Mouse (Mus musculus) neural tube, embryonic 11.5 days (tissue): ENCODE results near the gene Tmem145. TPM values are rescaled to one million over a fixed set of nuclear protein-coding genes. Genes with fewer than 3 reads are reported as not detected.
A peak's percentile ranks its signal among the peaks of the same experiment; 100 is the strongest.

Experiments
- ATAC-seq: fragments of 200-750 bp; cut with Nextera tagmentation; 2 replicates; pipeline ENCODE4 v1.8.0; 2017; ENCODE audit warnings: moderate number of reproducible peaks, mild to moderate bottlenecking, moderate TSS enrichment, moderate library complexity; ENCODE audit not compliant: insufficient read depth, low FRiP score, low TSS enrichment
- DNase-seq: peaks from one replicate; pipeline ENCODE4 v3.0.0-alpha.2; 2015; ENCODE audit warnings: low spot score
- H3K27ac ChIP-seq: fragments of 300-500 bp; sonication (generic); 2 replicates; pipeline ENCODE4 v1.5.1; 2014; ENCODE audit warnings: low read depth, mild to moderate bottlenecking, low read length
- H3K27me3 ChIP-seq: fragments of 300-500 bp; sonication (generic); 2 replicates; pipeline ENCODE4 v1.6.1; 2014; ENCODE audit warnings: mild to moderate bottlenecking, low read length, mixed read lengths; ENCODE audit not compliant: control insufficient read depth, insufficient read depth
- H3K36me3 ChIP-seq: fragments of 300-500 bp; sonication (generic); 2 replicates; pipeline ENCODE4 v1.6.1; 2014; ENCODE audit warnings: mild to moderate bottlenecking, low read length, moderate library complexity, mixed read lengths; ENCODE audit not compliant: control insufficient read depth, insufficient read depth
- H3K4me1 ChIP-seq: fragments of 300-500 bp; sonication (generic); 2 replicates; pipeline ENCODE4 v1.6.1; 2014; ENCODE audit warnings: low read length, mixed read lengths; ENCODE audit not compliant: control insufficient read depth, insufficient read depth
- H3K4me2 ChIP-seq: fragments of 300-500 bp; sonication (generic); 2 replicates; pipeline ENCODE4 v1.6.1; 2014; ENCODE audit warnings: low read depth, mild to moderate bottlenecking, moderate library complexity
- H3K4me3 ChIP-seq: fragments of 300-500 bp; sonication (generic); 2 replicates; pipeline ENCODE4 v1.5.1; 2014; ENCODE audit warnings: low read depth, low read length
- H3K9ac ChIP-seq: fragments of 300-500 bp; sonication (generic); 2 replicates; pipeline ENCODE4 v1.6.1; 2014; ENCODE audit warnings: mild to moderate bottlenecking, low read length
- H3K9me3 ChIP-seq: fragments of 300-500 bp; sonication (generic); 2 replicates; pipeline ENCODE4 v1.6.1; 2016; ENCODE audit warnings: low read length; ENCODE audit not compliant: control insufficient read depth
- WGBS: fragments of 180-500 bp; shearing (Covaris S2); extraction: QIAGEN DNeasy Blood & Tissue Kit; methylation state at CpG from one replicate; pipeline ENCODE4 v1.1.7; 2014; 5-methylcytosine and 5-hydroxymethylcytosine counted together
- polyA plus RNA-seq: library from polyadenylated mRNA; unstranded; fragments of >200 nt; fragmentation: Nextera tagmentation; extraction: Ambion mirVana; gene quantifications from 2 replicates; pipeline ENCODE4 v1.2.1, GENCODE M21; 2014

Gene Tmem145
- polyA plus RNA-seq, 1 experiment from 2014 or later, result 10.2 TPM

DNA sequence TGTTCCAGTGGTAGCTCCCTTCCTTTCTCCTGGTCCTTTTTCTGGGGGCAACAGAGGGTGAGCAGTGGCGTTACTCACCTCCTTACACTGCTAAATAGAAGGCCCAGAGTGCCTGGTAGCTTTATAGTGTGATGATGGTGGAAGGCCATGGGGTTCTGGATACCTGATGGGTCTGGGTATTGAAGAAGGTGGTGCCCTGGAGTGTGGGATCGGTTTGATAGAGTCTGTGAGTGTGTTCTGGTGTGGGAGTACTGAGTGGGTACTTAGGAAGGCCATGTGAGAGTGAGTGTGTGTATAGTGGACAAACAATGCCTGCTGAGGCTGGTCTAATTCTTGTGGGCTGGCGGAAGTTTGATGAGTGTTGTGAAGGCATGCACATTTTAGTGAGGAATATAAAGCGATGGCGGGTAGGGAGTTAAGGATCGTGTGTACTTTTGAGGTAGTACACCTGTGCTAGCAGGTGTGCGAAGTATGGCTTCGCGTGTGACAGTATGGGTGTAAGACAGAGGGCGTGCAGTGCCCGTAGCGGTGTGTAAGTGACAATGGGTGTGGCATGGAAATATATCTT lies 24.7 kb upstream of the Tmem145 start:
- H3K36me3 ChIP-seq, result peaks cover 5% of the 10 kb centered on the region
- peak overlapping the region; percentile 0; the same call in 1 of the 2 replicates for H3K9ac ChIP-seq
- ATAC-seq (no peak), DNase-seq (no peak)
- no peaks in the 10 kb centered on the region for H3K9me3 ChIP-seq
- H3K4me2 ChIP-seq, result peak overlapping the region; percentile 76
- no peaks in the 10 kb centered on the region for H3K27me3 ChIP-seq
- peak overlapping the region; percentile 97 for H3K27ac ChIP-seq
- peak overlapping the region; percentile 82 for H3K4me3 ChIP-seq
- 24% methylated on average over 12 of the region's 12 CpGs for WGBS
- H3K4me1 ChIP-seq, result peaks cover 45% of the 10 kb centered on the region

DNA sequence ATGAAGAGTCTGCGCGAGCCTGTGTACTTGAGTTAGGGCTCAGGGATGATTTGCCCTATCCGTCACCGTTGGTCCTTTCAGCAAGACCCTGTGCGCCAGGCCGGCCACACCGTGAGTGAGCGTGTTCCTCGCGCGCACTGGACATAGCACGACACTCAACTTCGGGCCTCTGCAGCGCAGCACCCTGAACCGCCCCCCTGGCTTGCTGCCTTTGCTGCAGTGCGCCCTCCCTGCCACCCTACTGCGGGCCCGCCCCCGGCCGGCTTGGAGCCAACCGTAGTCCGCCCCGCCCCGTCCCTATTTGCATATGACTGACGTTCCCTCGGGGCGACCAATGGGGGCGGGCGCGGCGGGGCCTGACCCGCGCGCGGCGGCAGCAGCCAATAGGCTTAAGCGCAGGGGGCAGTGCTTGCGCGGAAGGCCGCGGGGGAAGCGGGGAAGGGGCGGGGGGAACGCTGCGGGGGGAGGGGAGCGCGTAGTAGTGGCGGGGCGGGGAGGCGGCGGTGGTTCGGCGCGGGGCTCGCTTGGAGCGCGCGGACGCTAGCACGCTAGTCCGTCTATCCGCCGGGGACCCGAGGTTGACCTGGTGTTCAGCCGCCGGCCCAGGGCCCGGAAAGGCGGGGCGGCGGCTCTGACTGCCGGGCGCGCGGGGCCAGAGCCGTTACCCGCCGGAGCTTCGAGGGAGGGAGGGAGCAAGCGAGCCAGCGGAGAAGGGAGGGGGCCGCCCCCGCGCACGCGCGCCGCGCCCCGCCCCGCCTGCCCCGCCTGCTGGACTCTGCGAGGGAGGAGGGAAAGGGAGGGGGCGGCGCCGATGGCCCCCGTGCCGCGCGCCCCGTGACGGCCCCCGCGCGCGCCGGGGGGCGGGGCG lies 23.9 kb upstream of the Tmem145 start:
- peak overlapping the region; percentile 76 for H3K4me2 ChIP-seq
- H3K9me3 ChIP-seq, result no peaks in the 10 kb centered on the region
- peak overlapping the region; percentile 70 for H3K9ac ChIP-seq
- ATAC-seq (peak; percentile 73), DNase-seq (peak; percentile 97)
- peak overlapping the region; percentile 97 for H3K27ac ChIP-seq
- no peaks in the 10 kb centered on the region for H3K27me3 ChIP-seq
- peaks cover 5% of the 10 kb centered on the region for H3K36me3 ChIP-seq
- WGBS, result 1% methylated on average over 43 of the region's 108 CpGs
- peaks cover 45% of the 10 kb centered on the region for H3K4me1 ChIP-seq
- peak overlapping the region; percentile 82 for H3K4me3 ChIP-seq

DNA sequence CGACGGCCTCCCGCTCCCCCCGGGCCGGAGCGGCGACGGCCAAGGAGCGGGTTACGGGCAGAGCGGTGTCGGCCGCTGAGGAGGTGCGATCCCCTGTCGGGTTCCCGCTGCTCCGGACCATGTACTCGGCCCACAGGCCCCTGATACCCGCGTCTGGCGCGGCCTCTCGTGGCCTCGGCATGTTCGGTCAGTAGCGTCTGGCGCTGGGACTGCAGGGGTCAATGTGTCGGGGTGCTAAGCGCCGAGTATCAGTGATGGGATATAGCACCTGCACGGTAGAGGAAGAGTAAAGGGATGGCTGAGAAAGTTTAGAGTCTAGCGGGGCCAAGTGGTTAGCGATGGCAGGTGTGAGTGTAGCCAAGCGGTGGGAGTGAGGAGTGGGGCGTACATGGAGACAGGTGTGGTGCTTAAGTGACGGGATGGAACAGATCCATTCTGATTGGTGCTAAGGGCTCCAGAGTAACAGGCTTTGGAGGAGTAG lies 23.1 kb upstream of the Tmem145 start:
- Histone ChIP-seq H3K4me2 (peak overlapping the region; percentile 76), H3K27ac (peak overlapping the region; percentile 97), H3K36me3 (peaks cover 12% of the 10 kb centered on the region), H3K9ac (peak overlapping the region; percentile 70), H3K9me3 (no peaks in the 10 kb centered on the region), H3K4me1 (peaks cover 41% of the 10 kb centered on the region), H3K4me3 (peak overlapping the region; percentile 82), H3K27me3 (no peaks in the 10 kb centered on the region)
- under 1% methylated on average over 28 of the region's 36 CpGs for WGBS
- DNase-seq (peak; percentile 55), ATAC-seq (no peak)

DNA sequence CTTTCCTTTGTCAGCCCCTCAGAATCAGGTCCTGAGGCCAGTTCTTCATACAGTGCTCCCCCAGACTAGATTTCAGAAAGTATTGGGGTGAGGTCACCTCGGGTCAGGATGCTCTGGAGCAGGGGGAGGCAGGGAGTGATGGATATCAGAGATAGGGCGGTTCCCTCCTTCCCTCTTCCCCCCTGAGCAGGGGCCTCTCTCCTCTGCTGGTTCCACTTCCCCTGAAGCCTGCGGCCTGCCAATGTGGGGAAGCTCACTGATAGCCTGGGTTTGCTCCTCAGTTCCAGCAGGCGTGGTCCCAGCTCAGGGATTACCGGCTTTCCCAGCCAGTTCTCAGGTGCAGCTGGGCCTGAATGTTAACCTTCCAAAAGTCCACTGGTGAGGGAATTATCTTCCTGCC lies 22.3 kb upstream of the Tmem145 start:
- no peak for ATAC-seq
- 32% methylated on average over 5 of the region's 5 CpGs for WGBS
- Histone ChIP-seq H3K36me3 (peaks cover 20% of the 10 kb centered on the region), H3K27me3 (no peaks in the 10 kb centered on the region), H3K9ac (peak overlapping the region; percentile 54), H3K4me1 (peaks cover 39% of the 10 kb centered on the region), H3K27ac (peak overlapping the region; percentile 97), H3K4me3 (peak overlapping the region; percentile 82), H3K4me2 (peak overlapping the region; percentile 76), H3K9me3 (no peaks in the 10 kb centered on the region)
- no peak for DNase-seq

DNA sequence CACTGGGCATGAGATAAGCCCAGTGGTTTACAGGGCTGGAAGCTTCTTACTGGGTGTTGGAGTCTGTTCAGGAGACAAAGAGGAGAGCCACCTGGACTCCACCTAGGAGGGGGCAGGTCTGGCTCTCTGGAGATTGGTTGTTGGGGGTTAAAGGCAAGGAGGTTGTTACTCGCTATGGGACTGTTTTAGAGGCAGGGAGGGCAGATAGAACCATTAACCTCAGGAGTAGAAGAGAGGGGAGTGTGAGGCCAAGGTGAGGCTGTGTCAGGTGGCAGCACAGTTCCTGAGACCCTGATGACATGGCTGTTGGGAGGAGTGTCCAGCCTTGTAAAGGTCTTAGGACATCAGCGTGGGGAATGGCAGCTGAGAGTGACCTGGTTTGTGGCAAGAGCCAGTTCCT lies 21.7 kb upstream of the Tmem145 start:
- Histone ChIP-seq H3K36me3 (peaks cover 25% of the 10 kb centered on the region), H3K27ac (no peak overlapping the region), H3K9me3 (no peaks in the 10 kb centered on the region), H3K27me3 (no peaks in the 10 kb centered on the region), H3K4me2 (peak overlapping the region; percentile 76), H3K4me3 (peak overlapping the region; percentile 82), H3K4me1 (peaks cover 39% of the 10 kb centered on the region), H3K9ac (peak overlapping the region; percentile 54)
- ATAC-seq, result no peak
- 77% methylated on average over 2 of the region's 2 CpGs for WGBS
- no peak for DNase-seq

DNA sequence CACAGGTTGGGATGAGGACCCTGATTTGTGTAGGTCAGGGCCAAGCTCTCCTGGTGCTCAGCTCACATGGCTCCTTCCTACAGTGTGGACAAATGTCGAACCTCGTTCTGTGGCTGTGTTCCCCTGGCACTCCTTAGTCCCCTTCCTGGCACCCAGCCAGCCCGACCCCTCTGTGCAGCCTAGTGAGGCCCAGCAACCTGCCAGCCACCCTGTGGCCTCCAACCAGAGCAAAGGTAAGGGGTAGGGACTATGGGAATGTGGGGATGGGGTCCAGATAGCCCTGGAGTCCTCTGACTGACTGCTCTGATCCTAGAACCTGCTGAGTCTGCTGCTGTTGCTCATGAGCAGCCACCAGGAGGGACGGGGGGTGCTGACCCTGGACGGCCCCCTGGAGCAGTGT lies 21.1 kb upstream of the Tmem145 start:
- DNase-seq (no peak), ATAC-seq (no peak)
- H3K27me3 ChIP-seq, result no peaks in the 10 kb centered on the region
- H3K9me3 ChIP-seq, result no peaks in the 10 kb centered on the region
- peaks cover 31% of the 10 kb centered on the region for H3K36me3 ChIP-seq
- WGBS, result 85% methylated on average over 5 of the region's 5 CpGs
- no peak overlapping the region; the same call in 1 of the 2 replicates for H3K4me3 ChIP-seq
- H3K4me1 ChIP-seq, result peaks cover 34% of the 10 kb centered on the region
- H3K9ac ChIP-seq, result no peak overlapping the region; the same call in 1 of the 2 replicates
- H3K27ac ChIP-seq, result no peak overlapping the region; the same call in 1 of the 2 replicates
- peak overlapping the region; percentile 15; the same call in 1 of the 2 replicates for H3K4me2 ChIP-seq

DNA sequence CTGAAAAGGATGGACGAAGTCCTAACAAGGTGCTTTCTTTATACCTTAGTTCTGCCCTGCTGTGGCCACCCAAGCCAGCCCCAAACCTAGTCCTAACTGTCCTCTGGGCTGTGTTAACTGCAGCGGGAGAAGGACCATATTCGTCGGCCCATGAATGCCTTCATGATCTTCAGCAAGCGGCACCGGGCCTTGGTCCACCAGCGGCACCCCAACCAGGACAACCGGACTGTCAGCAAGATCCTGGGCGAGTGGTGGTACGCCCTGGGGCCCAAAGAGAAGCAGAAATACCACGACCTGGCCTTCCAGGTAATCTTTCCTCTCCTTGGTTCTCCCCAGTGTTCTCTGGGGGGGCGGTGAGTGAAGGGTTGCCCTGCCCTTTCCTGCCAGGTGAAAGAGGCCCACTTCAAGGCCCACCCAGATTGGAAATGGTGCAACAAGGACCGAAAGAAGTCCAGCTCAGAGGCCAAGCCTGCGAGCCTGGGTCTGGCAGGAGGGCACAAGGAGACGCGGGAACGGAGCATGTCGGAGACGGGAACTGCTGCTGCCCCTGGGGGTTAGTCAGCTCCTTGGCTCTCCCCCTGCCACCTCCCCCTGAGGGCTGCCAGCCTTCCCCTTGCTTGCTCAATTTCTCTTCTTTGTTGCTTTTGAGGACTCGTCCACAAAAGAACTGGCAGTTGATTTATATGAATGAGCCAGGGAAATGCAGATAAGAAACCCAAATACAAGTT lies 20.2 kb upstream of the Tmem145 start:
- ATAC-seq (no peak), DNase-seq (no peak)
- H3K9me3 ChIP-seq, result no peaks in the 10 kb centered on the region
- H3K4me2 ChIP-seq, result no peak overlapping the region
- H3K27me3 ChIP-seq, result no peaks in the 10 kb centered on the region
- H3K4me3 ChIP-seq, result peak overlapping the region; percentile 6; the same call in 1 of the 2 replicates
- H3K9ac ChIP-seq, result no peak overlapping the region
- peaks cover 38% of the 10 kb centered on the region for H3K36me3 ChIP-seq
- H3K4me1 ChIP-seq, result peaks cover 25% of the 10 kb centered on the region
- 90% methylated on average over 20 of the region's 20 CpGs for WGBS
- H3K27ac ChIP-seq, result no peak overlapping the region

DNA sequence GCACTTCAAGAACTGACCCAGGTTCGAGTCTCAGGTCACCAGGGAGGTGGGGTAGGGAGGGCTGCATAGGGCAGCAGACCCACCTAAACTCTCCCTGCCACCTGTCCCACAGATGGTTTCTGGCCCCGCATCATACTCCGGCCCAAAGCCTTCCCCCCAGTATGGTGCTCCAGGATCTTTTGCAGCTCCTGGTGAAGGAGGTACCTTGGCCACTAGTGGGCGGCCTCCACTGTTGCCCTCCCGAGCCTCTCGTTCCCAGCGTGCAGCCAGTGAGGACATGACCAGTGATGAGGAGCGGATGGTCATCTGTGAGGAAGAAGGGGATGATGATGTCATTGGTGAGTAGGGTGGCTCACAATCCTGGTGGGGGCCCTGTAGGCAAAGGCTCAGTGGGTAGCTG lies 18.9 kb upstream of the Tmem145 start:
- H3K36me3 ChIP-seq, result peaks cover 45% of the 10 kb centered on the region
- ATAC-seq (no peak), DNase-seq (no peak)
- WGBS, result 89% methylated on average over 8 of the region's 8 CpGs
- H3K4me2 ChIP-seq, result no peak overlapping the region
- H3K27ac ChIP-seq, result no peak overlapping the region
- H3K9ac ChIP-seq, result no peak overlapping the region
- no peaks in the 10 kb centered on the region for H3K9me3 ChIP-seq
- no peaks in the 10 kb centered on the region for H3K27me3 ChIP-seq
- H3K4me3 ChIP-seq, result no peak overlapping the region
- H3K4me1 ChIP-seq, result peaks cover 14% of the 10 kb centered on the region
